In genomic region chr2:27474621-27475484, GRCm38 (mm10) we compare ENCODE assay signal across 8 mouse cellular contexts. TPM values are rescaled to one million over a fixed set of nuclear protein-coding genes. Genes with fewer than 3 reads are reported as not detected.
DNase-seq lines count a peak whose midpoint lies in the region; ATAC-seq and TF ChIP-seq lines count a peak whose summit lies in the region.

No protein-coding gene starts in this region.

- peaks cover 23% of the 10 kb centered on the region for H3K4me1 ChIP-seq in hindbrain, postnatal 0 days (ENCODE audit: insufficient read depth, low read length)
- H3K4me1 ChIP-seq in liver, embryonic 13.5 days (replicated peaks), result peaks cover 67% of the 10 kb centered on the region
- peaks cover 31% of the 10 kb centered on the region for H3K4me1 ChIP-seq in neural tube, embryonic 14.5 days (ENCODE audit: control insufficient read depth, insufficient read depth, low read length)

- H3K9me3 ChIP-seq in hindbrain, postnatal 0 days (ENCODE audit: low read length), result no peaks in the 10 kb centered on the region
- H3K9me3 ChIP-seq in liver, embryonic 13.5 days (replicated peaks), result no peaks in the 10 kb centered on the region
- no peaks in the 10 kb centered on the region for H3K9me3 ChIP-seq in neural tube, embryonic 14.5 days (ENCODE audit: control insufficient read depth, low read length)

- peak overlapping the region; percentile 94 for H3K9ac ChIP-seq in hindbrain, postnatal 0 days (replicated peaks; ENCODE audit: low read length)
- peak overlapping the region; percentile 90 for H3K9ac ChIP-seq in liver, embryonic 13.5 days
- H3K9ac ChIP-seq in neural tube, embryonic 14.5 days (replicated peaks; ENCODE audit: low read depth, low read length), result peak overlapping the region; percentile 95

- ATAC-seq in hindbrain, postnatal 0 days, result peak; percentile 54
- ATAC-seq in liver, embryonic 13.5 days (ENCODE audit: low read depth), result peak; percentile 13
- peak; percentile 58 for ATAC-seq in neural tube, embryonic 14.5 days (ENCODE audit: low read depth)

- H3K36me3 ChIP-seq in hindbrain, postnatal 0 days (ENCODE audit: insufficient read depth, low read length), result no peaks in the 10 kb centered on the region
- H3K36me3 ChIP-seq in liver, embryonic 13.5 days, result peaks cover 20% of the 10 kb centered on the region
- H3K36me3 ChIP-seq in neural tube, embryonic 14.5 days (ENCODE audit: control insufficient read depth, insufficient read depth, low read length), result no peaks in the 10 kb centered on the region

- under 1% methylated on average over 83 of the region's 84 CpGs for WGBS in hindbrain, postnatal 0 days
- under 1% methylated on average over 84 of the region's 84 CpGs for WGBS in liver, embryonic 13.5 days (ENCODE audit: insufficient replicate concordance)
- under 1% methylated on average over 84 of the region's 84 CpGs for WGBS in neural tube, embryonic 14.5 days

- H3K27ac ChIP-seq in gastrocnemius, adult 2 months, result peak overlapping the region; percentile 94
- peak overlapping the region; percentile 96 for H3K27ac ChIP-seq in hindbrain, postnatal 0 days
- H3K27ac ChIP-seq in liver, embryonic 13.5 days, result peak overlapping the region; percentile 89
- H3K27ac ChIP-seq in neural tube, embryonic 14.5 days (ENCODE audit: low read depth, low read length), result peak overlapping the region; percentile 95

- DNase-seq in kidney, adult 11 months, result peak; percentile 46
- DNase-seq in kidney, adult 18-20 months, result no peak
- peak; percentile 58 for DNase-seq in brain, adult 2 months (ENCODE audit: low read depth, low spot score)
- DNase-seq in gastrocnemius, adult 2 months, result peak; percentile 70
- no peak for DNase-seq in hindbrain, postnatal 0 days (ENCODE audit: low spot score)
- DNase-seq in liver, embryonic 13.5 days, result peak; percentile 33
- peak; percentile 51 for DNase-seq in thymus, postnatal 25 days

- H3K27me3 ChIP-seq in hindbrain, postnatal 0 days (ENCODE audit: insufficient read depth, low read length), result no peaks in the 10 kb centered on the region
- no peaks in the 10 kb centered on the region for H3K27me3 ChIP-seq in liver, embryonic 13.5 days
- H3K27me3 ChIP-seq in neural tube, embryonic 14.5 days (ENCODE audit: control insufficient read depth, insufficient read depth, low read length), result no peaks in the 10 kb centered on the region

- peak overlapping the region; percentile 94 for H3K4me2 ChIP-seq in hindbrain, postnatal 0 days (ENCODE audit: low read depth, low read length)
- H3K4me2 ChIP-seq in liver, embryonic 13.5 days, result peak overlapping the region; percentile 87
- peak overlapping the region; percentile 99 for H3K4me2 ChIP-seq in neural tube, embryonic 14.5 days (ENCODE audit: low read depth, low read length)

- no peak for TF ChIP-seq CTCF in gastrocnemius, adult 2 months (IDR thresholded peaks at IDR 0.05)
- TF ChIP-seq CTCF in hindbrain, postnatal 0 days (IDR thresholded peaks at IDR 0.05; ENCODE audit: low read depth), result no peak

- intact Hi-C loops in gastrocnemius, adult 2 months (cut with DNase I), result no loop called here

- H3K4me3 ChIP-seq in gastrocnemius, adult 2 months, result peak overlapping the region; percentile 79
- peak overlapping the region; percentile 96 for H3K4me3 ChIP-seq in hindbrain, postnatal 0 days (ENCODE audit: low read length)
- H3K4me3 ChIP-seq in liver, embryonic 13.5 days (replicated peaks), result peak overlapping the region; percentile 94
- H3K4me3 ChIP-seq in neural tube, embryonic 14.5 days (ENCODE audit: low read depth, low read length), result peak overlapping the region; percentile 98

RNA-seq across cellular contexts. Expression of gene Brd3, which starts 32.6 kb away (rescaled TPM):
- total RNA-seq in gastrocnemius, adult 2 months (2021), result 10 to 100 TPM; 20.8 to 32.2 TPM
- 33.7 TPM in 2 replicates for total RNA-seq in hindbrain, postnatal 0 days (2014; rRNA removed)
- 84.0 and 95.5 TPM in 2 replicates for polyA plus RNA-seq in hindbrain, postnatal 0 days (2015; fragmentation: Nextera tagmentation; extraction: Ambion mirVana)
- 25.0 and 37.2 TPM in 2 replicates for polyA plus RNA-seq in liver, embryonic 13.5 days (2015; fragmentation: Nextera tagmentation; extraction: Ambion mirVana)
- polyA plus RNA-seq in neural tube, embryonic 14.5 days (2014; fragmentation: Nextera tagmentation; extraction: Ambion mirVana), result 126 and 137 TPM in 2 replicates

RNA-seq across cellular contexts. Expression of gene Brd3os, which starts 32.7 kb away (rescaled TPM):
- total RNA-seq in gastrocnemius, adult 2 months (2021), result 1 to 10 TPM in 1 of 2 experiments, under 1 TPM in 1; 0.61 to 1.0 TPM
- 29.9 and 30.9 TPM in 2 replicates for total RNA-seq in hindbrain, postnatal 0 days (2014; rRNA removed)
- polyA plus RNA-seq in hindbrain, postnatal 0 days (2015; fragmentation: Nextera tagmentation; extraction: Ambion mirVana), result 34.1 and 39.7 TPM in 2 replicates
- polyA plus RNA-seq in liver, embryonic 13.5 days (2015; fragmentation: Nextera tagmentation; extraction: Ambion mirVana), result 0.48 and 0.60 TPM in 2 replicates
- polyA plus RNA-seq in neural tube, embryonic 14.5 days (2014; fragmentation: Nextera tagmentation; extraction: Ambion mirVana), result 39.6 and 51.2 TPM in 2 replicates

RNA-seq across cellular contexts. Expression of gene Wdr5, which starts 40.1 kb away (rescaled TPM):
- total RNA-seq in gastrocnemius, adult 2 months (2021), result 10 to 100 TPM; 18.8 to 21.3 TPM
- total RNA-seq in hindbrain, postnatal 0 days (2014; rRNA removed), result 46.1 and 51.9 TPM in 2 replicates
- 34.5 and 35.1 TPM in 2 replicates for polyA plus RNA-seq in hindbrain, postnatal 0 days (2015; fragmentation: Nextera tagmentation; extraction: Ambion mirVana)
- polyA plus RNA-seq in liver, embryonic 13.5 days (2015; fragmentation: Nextera tagmentation; extraction: Ambion mirVana), result 32.1 and 35.9 TPM in 2 replicates
- 37.1 and 42.5 TPM in 2 replicates for polyA plus RNA-seq in neural tube, embryonic 14.5 days (2014; fragmentation: Nextera tagmentation; extraction: Ambion mirVana)

RNA-seq across cellular contexts. Expression of gene Vav2, which starts 48.0 kb away (rescaled TPM):
- total RNA-seq in gastrocnemius, adult 2 months (2021), result 1 to 10 TPM; 2.0 to 4.3 TPM
- 38.4 and 44.9 TPM in 2 replicates for total RNA-seq in hindbrain, postnatal 0 days (2014; rRNA removed)
- polyA plus RNA-seq in hindbrain, postnatal 0 days (2015; fragmentation: Nextera tagmentation; extraction: Ambion mirVana), result 8.2 TPM in 2 replicates
- polyA plus RNA-seq in liver, embryonic 13.5 days (2015; fragmentation: Nextera tagmentation; extraction: Ambion mirVana), result 3.2 and 4.2 TPM in 2 replicates
- polyA plus RNA-seq in neural tube, embryonic 14.5 days (2014; fragmentation: Nextera tagmentation; extraction: Ambion mirVana), result 14.5 and 18.7 TPM in 2 replicates

Comparison
In these comparisons a context has a peak if more than half of its experiments do, and no peak if none do; other contexts are left out.
1. DNase-seq: peak in kidney, adult 11 months (single experiment), brain, adult 2 months (single experiment), gastrocnemius, adult 2 months (single experiment), liver, embryonic 13.5 days (single experiment) and thymus, postnatal 25 days (single experiment); none in kidney, adult 18-20 months (single experiment) and hindbrain, postnatal 0 days (single experiment).
2. RNA of gene Brd3os, which starts 32.7 kb away (polyA plus RNA-seq): 39.6 to 51.2 TPM in neural tube, embryonic 14.5 days and 34.1 to 39.7 TPM in hindbrain, postnatal 0 days; 0.48 to 0.60 TPM in liver, embryonic 13.5 days; every median in the first group is over 10 times any median in the second.
3. Peak in every context shown above with its lines, with median percentiles within 50 percentile points of each other: H3K27ac ChIP-seq, H3K4me3 ChIP-seq, ATAC-seq, H3K4me2 ChIP-seq and H3K9ac ChIP-seq.